Mouse (Mus musculus) Patski (cell line): ENCODE measurements at regions not wholly inside any gene's neighbourhood (a gene's known extent, or its start where the extent isn't known, plus 50 kb on each side); places are given as distances from the start of the nearest gene placed in this dataset.
A peak's percentile ranks its signal among the peaks of the same experiment; 100 is the strongest.

Experiments
- ATAC-seq: fragments of 100-300 bp; one replicate; pipeline ENCODE4 v1.8.0; 2021
- CTCF ChIA-PET: fragments of 350-600 bp; sonication (Branson Sonifier 250); formaldehyde crosslinking; loops from one replicate; lab custom pipeline; 2022; ENCODE audit warnings: inconsistent platforms; lab: Charles Lee
- POLR2A ChIA-PET: fragments of 350-600 bp; sonication (Branson Sonifier 250); formaldehyde crosslinking; loops from one replicate; lab custom pipeline; 2022; ENCODE audit warnings: antibody characterized with exemption, inconsistent platforms; lab: Charles Lee
- DNase-seq: peaks from one replicate; pipeline ENCODE4 v3.0.0-alpha.2; 2011; ENCODE audit warnings: low read depth, low spot score
- H3K27me3 ChIP-seq: fragments of 371-371 bp; one replicate; pipeline ENCODE4 v1.5.1; 2021
- CTCF ChIP-seq: fragments of 100-300 bp; IDR thresholded peaks from one replicate; pipeline ENCODE4 v1.5.1; 2021
- in situ Hi-C: fragments of 300-500 bp; cut with MboI; formaldehyde crosslinking; loops from 3 replicates; pipeline ENCODE4 v1.11.1; 2018; ENCODE audit warnings: low pct_unique_long_range_greater_than_20kb, mixed read lengths

GRCm38 (mm10) chr3:51064201-51064600, 160.0 kb upstream of the Noct start:
- ATAC-seq = peak; percentile 67

GRCm38 (mm10) chr3:51066373-51066772, 157.9 kb upstream of the Noct start:
- TF ChIP-seq CTCF = no peak
- POLR2A ChIA-PET = no interaction called here
- H3K27me3 ChIP-seq = no peaks in the 10 kb centered on the region
- CTCF ChIA-PET = interaction anchor here (0.5 to 1.2 kb wide), 2 partner anchors 56 to 63 kb away, joined by 3 to 4 read pairs; no protein-coding TSS in a partner anchor
- ATAC-seq (no peak), DNase-seq (no peak)
- in situ Hi-C loops = no loop called here

More at GRCm38 (mm10) chr3:51064201-51064600, 160.0 kb upstream of the Noct start:
- no peak for TF ChIP-seq CTCF
- POLR2A ChIA-PET = no interaction called here
- CTCF ChIA-PET = interaction anchor here (1.0 kb wide), 2 partner anchors 9 to 16 kb away, joined by 3 to 4 read pairs; no protein-coding TSS in a partner anchor
- DNase-seq = no peak
- in situ Hi-C loops = no loop called here
- no peaks in the 10 kb centered on the region for H3K27me3 ChIP-seq

- ATAC-seq = no peak
- in situ Hi-C loops = no loop called here
- DNase-seq = no peak
- H3K27me3 ChIP-seq = no peaks in the 10 kb centered on the region
- TF ChIP-seq CTCF = no peak
- ChIA-PET CTCF (interaction anchor here (1.0 kb wide), 1 partner anchor 18 kb away, joined by 3 read pairs; no protein-coding TSS in a partner anchor), POLR2A (no interaction called here)
Measured at GRCm38 (mm10) chr3:51072417-51072816, 151.8 kb upstream of the Noct start.

- no peak for DNase-seq
- TF ChIP-seq CTCF = no peak
- no peak for ATAC-seq
- ChIA-PET POLR2A (no interaction called here), CTCF (interaction anchor here (1.0 kb wide), 1 partner anchor 9 kb away, joined by 4 read pairs; no protein-coding TSS in a partner anchor)
- no peaks in the 10 kb centered on the region for H3K27me3 ChIP-seq
- in situ Hi-C loops = no loop called here
Measured at GRCm38 (mm10) chr3:51073003-51073679, 151.1 kb upstream of the Noct start.

- POLR2A ChIA-PET = no interaction called here
- in situ Hi-C loops = no loop called here
- peak; percentile 24 for ATAC-seq
- no peak for TF ChIP-seq CTCF
- no peak for DNase-seq
- no peaks in the 10 kb centered on the region for H3K27me3 ChIP-seq
- CTCF ChIA-PET = interaction anchor here (1.0 kb wide), 1 partner anchor 10 kb away, joined by 4 read pairs; no protein-coding TSS in a partner anchor
Measured at GRCm38 (mm10) chr3:51073743-51074319, 150.4 kb upstream of the Noct start.

GRCm38 (mm10) chr3:51075219-51075920, 148.9 kb upstream of the Noct start:
- ChIA-PET CTCF (interaction anchor here (1.2 kb wide), 1 partner anchor 46 kb away, joined by 3 read pairs; no protein-coding TSS in a partner anchor), POLR2A (no interaction called here)
- in situ Hi-C loops = loop anchor here (5.0 kb wide), 1 partner anchor 97 kb away; no protein-coding TSS in a partner anchor
- no peak for ATAC-seq
- no peaks in the 10 kb centered on the region for H3K27me3 ChIP-seq
- DNase-seq = peak; percentile 39
- peak; percentile 58 for TF ChIP-seq CTCF

GRCm38 (mm10) chr3:51078459-51078858, 145.8 kb upstream of the Noct start:
- ATAC-seq (peak; percentile 52), DNase-seq (peak; percentile 71)
- no peaks in the 10 kb centered on the region for H3K27me3 ChIP-seq
- TF ChIP-seq CTCF = no peak
- CTCF ChIA-PET = no interaction called here
- POLR2A ChIA-PET = interaction anchor here (0.5 to 0.8 kb wide), 2 partner anchors 49 to 324 kb away, joined by 4 to 5 read pairs; no protein-coding TSS in a partner anchor
- in situ Hi-C loops = loop anchor here (5.0 kb wide), 1 partner anchor 94 kb away; no protein-coding TSS in a partner anchor

- ATAC-seq (peak; percentile 14), DNase-seq (no peak)
- TF ChIP-seq CTCF = no peak
- POLR2A ChIA-PET = no interaction called here
- in situ Hi-C loops = no loop called here
- CTCF ChIA-PET = no interaction called here
- H3K27me3 ChIP-seq = no peaks in the 10 kb centered on the region
Measured at GRCm38 (mm10) chr3:51080415-51080814, 143.8 kb upstream of the Noct start.

GRCm38 (mm10) chr3:51080855-51081254, 143.4 kb upstream of the Noct start:
- DNase-seq = peak; percentile 72
- in situ Hi-C loops = no loop called here
- peak; percentile 40 for ATAC-seq
- ChIA-PET CTCF (no interaction called here), POLR2A (no interaction called here)
- H3K27me3 ChIP-seq = no peaks in the 10 kb centered on the region
- no peak for TF ChIP-seq CTCF

- in situ Hi-C loops = no loop called here
- ATAC-seq (no peak), DNase-seq (no peak)
- ChIA-PET CTCF (no interaction called here), POLR2A (no interaction called here)
- no peaks in the 10 kb centered on the region for H3K27me3 ChIP-seq
- no peak for TF ChIP-seq CTCF
Measured at GRCm38 (mm10) chr3:51082831-51083575, 141.2 kb upstream of the Noct start.
